Mouse (Mus musculus) kidney, embryonic 14.5 days (tissue): Measurements from ENCODE around the gene Scamp3. TPM values are rescaled to one million over a fixed set of nuclear protein-coding genes. Genes with fewer than 3 reads are reported as not detected.

Source experiments
- ATAC-seq: fragments of 200-750 bp; cut with Nextera tagmentation; 2 replicates; pipeline ENCODE4 v1.8.0; 2017; ENCODE audit warnings: moderate number of reproducible peaks, mild to moderate bottlenecking, moderate TSS enrichment, moderate library complexity; ENCODE audit not compliant: low FRiP score, low TSS enrichment
- H3K27ac ChIP-seq: fragments of 300-500 bp; sonication (generic); 2 replicates; pipeline ENCODE4 v1.5.1; 2014; ENCODE audit warnings: low read depth, mild to moderate bottlenecking, low read length, moderate library complexity, mixed read lengths
- H3K27me3 ChIP-seq: fragments of 300-500 bp; sonication (generic); 2 replicates; pipeline ENCODE4 v1.6.1; 2014; ENCODE audit warnings: mild to moderate bottlenecking, low read length; ENCODE audit not compliant: control insufficient read depth, insufficient read depth
- H3K36me3 ChIP-seq: fragments of 300-500 bp; sonication (generic); 2 replicates; pipeline ENCODE4 v1.6.1; 2014; ENCODE audit warnings: low read length, mixed read lengths; ENCODE audit not compliant: control insufficient read depth, insufficient read depth
- H3K4me1 ChIP-seq: fragments of 300-500 bp; sonication (generic); 2 replicates; pipeline ENCODE4 v1.6.1; 2014; ENCODE audit warnings: low read length, mixed read lengths; ENCODE audit not compliant: control insufficient read depth, insufficient read depth
- H3K4me2 ChIP-seq: fragments of 300-500 bp; sonication (generic); replicated peaks from 2 replicates; pipeline ENCODE4 v1.6.1; 2014; ENCODE audit warnings: low read depth, mild to moderate bottlenecking, low read length
- H3K4me3 ChIP-seq: fragments of 300-500 bp; sonication (generic); 2 replicates; pipeline ENCODE4 v1.5.1; 2014; ENCODE audit warnings: mild to moderate bottlenecking, low read length
- H3K9ac ChIP-seq: fragments of 300-500 bp; sonication (generic); 2 replicates; pipeline ENCODE4 v1.6.1; 2014; ENCODE audit warnings: low read depth, mild to moderate bottlenecking, low read length, moderate library complexity
- H3K9me3 ChIP-seq: fragments of 300-500 bp; sonication (generic); 2 replicates; pipeline ENCODE4 v1.6.1; 2016; ENCODE audit warnings: low read length; ENCODE audit not compliant: control insufficient read depth
- WGBS: fragments of 180-500 bp; shearing (Covaris S2); extraction: QIAGEN DNeasy Blood & Tissue Kit; methylation state at CpG from one replicate; pipeline ENCODE4 v1.1.7; 2014; 5-methylcytosine and 5-hydroxymethylcytosine counted together
- polyA plus RNA-seq: library from polyadenylated mRNA; unstranded; fragments of >200 nt; fragmentation: Nextera tagmentation; extraction: Ambion mirVana; gene quantifications from 2 replicates; pipeline ENCODE4 v1.2.1, GENCODE M21; 2014

The Scamp3 gene
- 84.6 and 107 TPM in 2 replicates for polyA plus RNA-seq

GRCm38 (mm10) chr3:89177242-89178106, at the start of gene Scamp3:
Scamp3 (plus strand) TSS chr3:89177473.
- under 1% methylated on average over 43 of the region's 43 CpGs for WGBS
- peak; percentile 93 for ATAC-seq
- peaks cover 8% of the 10 kb centered on the region; the same call in 1 of the 2 replicates for H3K4me1 ChIP-seq

GRCm38 (mm10) chr3:89129908-89130307, 47.4 kb upstream of the Scamp3 start:
- Histone ChIP-seq H3K4me3 (no peak overlapping the region), H3K4me2 (no peak overlapping the region), H3K27ac (no peak overlapping the region), H3K9me3 (no peaks in the 10 kb centered on the region), H3K36me3 (no peaks in the 10 kb centered on the region), H3K4me1 (no peaks in the 10 kb centered on the region), H3K9ac (no peak overlapping the region), H3K27me3 (no peaks in the 10 kb centered on the region)
- ATAC-seq = no peak
- 90% methylated on average over 3 of the region's 3 CpGs for WGBS

More at GRCm38 (mm10) chr3:89177242-89178106, at the start of gene Scamp3:
- Histone ChIP-seq H3K4me2 (peak within 1 kb of the TSS; percentile 68), H3K9ac (peak within 1 kb of the TSS; percentile 84), H3K9me3 (no peaks in the 10 kb centered on the region), H3K4me3 (peak within 1 kb of the TSS; percentile 77), H3K27me3 (no peaks in the 10 kb centered on the region), H3K27ac (peak within 1 kb of the TSS; percentile 75), H3K36me3 (peaks cover 79% of the 10 kb centered on the region)

GRCm38 (mm10) chr3:89131816-89132215, 45.5 kb upstream of the Scamp3 start:
- Histone ChIP-seq H3K4me3 (peak overlapping the region; percentile 36; the same call in 1 of the 2 replicates), H3K4me1 (no peaks in the 10 kb centered on the region), H3K9me3 (no peaks in the 10 kb centered on the region), H3K4me2 (peak overlapping the region; percentile 66), H3K27me3 (no peaks in the 10 kb centered on the region), H3K27ac (no peak overlapping the region), H3K9ac (peak overlapping the region; percentile 50; the same call in 1 of the 2 replicates), H3K36me3 (no peaks in the 10 kb centered on the region)
- WGBS = 50% methylated on average over 4 of the region's 4 CpGs
- ATAC-seq = no peak

- peak overlapping the region; percentile 50; the same call in 1 of the 2 replicates for H3K9ac ChIP-seq
- H3K4me2 ChIP-seq = peak overlapping the region; percentile 66
- no peak overlapping the region for H3K27ac ChIP-seq
- ATAC-seq = peak; percentile 59; the same call in 1 of the 2 replicates
- no peaks in the 10 kb centered on the region for H3K9me3 ChIP-seq
- no peaks in the 10 kb centered on the region for H3K4me1 ChIP-seq
- 17% methylated on average over 25 of the region's 30 CpGs for WGBS
- no peaks in the 10 kb centered on the region for H3K27me3 ChIP-seq
- H3K4me3 ChIP-seq = peak overlapping the region; percentile 36
- H3K36me3 ChIP-seq = no peaks in the 10 kb centered on the region
Observed at GRCm38 (mm10) chr3:89132285-89133062, 44.8 kb upstream of the Scamp3 start.

GRCm38 (mm10) chr3:89133063-89133450, 44.2 kb upstream of the Scamp3 start:
- no peaks in the 10 kb centered on the region for H3K27me3 ChIP-seq
- no peaks in the 10 kb centered on the region for H3K9me3 ChIP-seq
- WGBS = 85% methylated on average over 7 of the region's 7 CpGs
- H3K36me3 ChIP-seq = no peaks in the 10 kb centered on the region
- H3K4me3 ChIP-seq = no peak overlapping the region
- ATAC-seq = no peak
- H3K4me2 ChIP-seq = no peak overlapping the region
- H3K9ac ChIP-seq = no peak overlapping the region
- H3K4me1 ChIP-seq = no peaks in the 10 kb centered on the region
- no peak overlapping the region for H3K27ac ChIP-seq

GRCm38 (mm10) chr3:89133752-89134151, 43.5 kb upstream of the Scamp3 start:
- no peaks in the 10 kb centered on the region for H3K27me3 ChIP-seq
- H3K9me3 ChIP-seq = no peaks in the 10 kb centered on the region
- no peaks in the 10 kb centered on the region for H3K4me1 ChIP-seq
- WGBS = 64% methylated on average over 1 of the region's 1 CpGs
- H3K4me2 ChIP-seq = no peak overlapping the region
- ATAC-seq = no peak
- no peak overlapping the region for H3K4me3 ChIP-seq
- H3K27ac ChIP-seq = no peak overlapping the region
- no peak overlapping the region for H3K9ac ChIP-seq
- H3K36me3 ChIP-seq = no peaks in the 10 kb centered on the region

- no peaks in the 10 kb centered on the region for H3K27me3 ChIP-seq
- H3K27ac ChIP-seq = no peak within 1 kb of the TSS
- 69% methylated on average over 3 of the region's 3 CpGs for WGBS
- no peak within 1 kb of the TSS for H3K9ac ChIP-seq
- no peaks in the 10 kb centered on the region for H3K9me3 ChIP-seq
- no peak within 1 kb of the TSS for H3K4me3 ChIP-seq
- no peak within 1 kb of the TSS; the same call in 1 of the 2 replicates for H3K4me2 ChIP-seq
- no peak for ATAC-seq
- no peaks in the 10 kb centered on the region for H3K36me3 ChIP-seq
- no peaks in the 10 kb centered on the region for H3K4me1 ChIP-seq
Observed at GRCm38 (mm10) chr3:89135958-89136357, 41.3 kb upstream of the Scamp3 start, which contains the start of gene Pklr. Pklr (plus strand) TSS chr3:89136142.

- no peaks in the 10 kb centered on the region for H3K9me3 ChIP-seq
- H3K9ac ChIP-seq = no peak overlapping the region
- H3K27ac ChIP-seq = no peak overlapping the region
- H3K36me3 ChIP-seq = no peaks in the 10 kb centered on the region
- H3K4me3 ChIP-seq = no peak overlapping the region
- peak; percentile 76 for ATAC-seq
- H3K27me3 ChIP-seq = no peaks in the 10 kb centered on the region
- H3K4me1 ChIP-seq = no peaks in the 10 kb centered on the region
- 29% methylated on average over 9 of the region's 9 CpGs for WGBS
- no peak overlapping the region; the same call in 1 of the 2 replicates for H3K4me2 ChIP-seq
Observed at GRCm38 (mm10) chr3:89136365-89136764, 40.9 kb upstream of the Scamp3 start.
